Mouse (Mus musculus) retina, postnatal 1 day (tissue): ENCODE results near the gene Rhbdf2.
"Not testable (repeated sequence)": the region's sequence is repeated elsewhere in the genome, so short reads cannot be mapped to it uniquely, and the experiment has no call there.

Experiments
- DNase-seq: peaks from one replicate; pipeline ENCODE4 v3.0.0-alpha.2; 2012

Gene Rhbdf2

GRCm38 (mm10) chr11:116626299-116627071, at the start of gene Rhbdf2:
Gene Rhbdf2, minus strand, starts transcription at chr11:116627019.
- DNase-seq: no peak

- DNase-seq: no peak
These were observed 49.6 kb upstream of the Rhbdf2 start for GRCm38 (mm10) chr11:116676175-116676976.

GRCm38 (mm10) chr11:116675429-116675828, 48.6 kb upstream of the Rhbdf2 start:
- not testable (repeated sequence) for DNase-seq

- no peak for DNase-seq
These were observed 48.0 kb upstream of the Rhbdf2 start for GRCm38 (mm10) chr11:116674616-116675379.

- no peak for DNase-seq
These were observed 46.6 kb upstream of the Rhbdf2 start for GRCm38 (mm10) chr11:116673410-116673809.

GRCm38 (mm10) chr11:116672595-116672994, 45.8 kb upstream of the Rhbdf2 start:
- no peak for DNase-seq

- no peak for DNase-seq
These were observed 45.1 kb upstream of the Rhbdf2 start for GRCm38 (mm10) chr11:116671845-116672434.

- DNase-seq: peak; percentile 98
These were observed 44.5 kb upstream of the Rhbdf2 start for GRCm38 (mm10) chr11:116671112-116671844.

- DNase-seq: no peak
These were observed 43.6 kb upstream of the Rhbdf2 start for GRCm38 (mm10) chr11:116670386-116670785.

- DNase-seq: peak; percentile 51
These were observed 43.1 kb upstream of the Rhbdf2 start for GRCm38 (mm10) chr11:116669787-116670365.

GRCm38 (mm10) chr11:116669316-116669715, 42.5 kb upstream of the Rhbdf2 start:
- peak; percentile 7 for DNase-seq

- peak; percentile 60 for DNase-seq
These were observed 42.0 kb upstream of the Rhbdf2 start for GRCm38 (mm10) chr11:116668839-116669238.

- DNase-seq: no peak
These were observed 41.6 kb upstream of the Rhbdf2 start for GRCm38 (mm10) chr11:116668381-116668825.

- no peak for DNase-seq
These were observed 41.1 kb upstream of the Rhbdf2 start for GRCm38 (mm10) chr11:116667930-116668329.

GRCm38 (mm10) chr11:116667012-116667411, 40.2 kb upstream of the Rhbdf2 start:
- DNase-seq: not testable (repeated sequence)

GRCm38 (mm10) chr11:116666566-116666965, 39.7 kb upstream of the Rhbdf2 start:
- DNase-seq: no peak

- no peak for DNase-seq
These were observed 38.5 kb upstream of the Rhbdf2 start for GRCm38 (mm10) chr11:116665289-116665688.

- DNase-seq: no peak
These were observed 35.1 kb upstream of the Rhbdf2 start for GRCm38 (mm10) chr11:116661948-116662377.

GRCm38 (mm10) chr11:116661291-116661947, 34.6 kb upstream of the Rhbdf2 start:
- DNase-seq: peak; percentile 93

GRCm38 (mm10) chr11:116660181-116660580, 33.4 kb upstream of the Rhbdf2 start:
- peak; percentile 59 for DNase-seq
